In the genomic region with DNA sequence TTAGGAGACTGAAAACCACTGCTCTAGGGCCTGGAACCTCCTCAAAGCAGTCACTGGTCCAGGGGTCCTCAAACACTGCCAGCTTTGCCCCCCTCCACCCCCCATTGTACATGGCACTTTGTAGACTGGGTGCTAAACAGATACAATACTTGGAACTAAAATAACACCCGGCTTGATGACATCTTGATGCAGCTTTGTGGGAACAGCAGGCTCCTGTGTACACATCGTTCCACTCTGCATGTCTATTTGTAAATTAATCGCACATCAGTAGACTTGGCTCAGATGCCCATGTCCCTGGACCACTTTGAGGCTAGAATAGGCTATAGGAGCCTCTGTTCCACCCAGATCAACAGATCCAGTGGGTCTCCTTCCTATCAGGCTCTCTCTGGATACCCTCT, we compare ENCODE assay signal across 13 mouse cellular contexts.
"Had no signal": no experiment of that assay in that cellular context is flagged by ENCODE, and none has a peak within 500 bp of the region (broad histone marks: within the 10 kb centered on the region; RNA-seq: fewer than 3 reads in every experiment).

No protein-coding gene starts in this region.

- H3K27ac ChIP-seq: kidney, postnatal 0 days; limb, embryonic 13.5 days; liver, embryonic 14.5 days; midbrain, embryonic 12.5 days; neural tube, embryonic 13.5 days had no signal

- ATAC-seq: midbrain, embryonic 16.5 days had no signal

- DNase-seq: kidney, adult 8-10 months; kidney, postnatal 36 days; layer of hippocampus, postnatal 36 days; left cerebral cortex, postnatal 4 days; lung, adult 18-20 months; right cerebral cortex, postnatal 14 days; thymus, postnatal 36 days had no signal

- H3K36me3 ChIP-seq: limb, embryonic 13.5 days; midbrain, embryonic 12.5 days; neural tube, embryonic 13.5 days had no signal

- H3K4me2 ChIP-seq: limb, embryonic 13.5 days; midbrain, embryonic 12.5 days; neural tube, embryonic 13.5 days had no signal

- H3K27me3 ChIP-seq: limb, embryonic 13.5 days; neural tube, embryonic 13.5 days had no signal

- H3K9ac ChIP-seq: limb, embryonic 13.5 days; liver, embryonic 14.5 days; midbrain, embryonic 12.5 days; neural tube, embryonic 13.5 days had no signal

- H3K9me3 ChIP-seq: limb, embryonic 13.5 days; midbrain, embryonic 12.5 days; neural tube, embryonic 13.5 days had no signal

- H3K4me3 ChIP-seq: limb, embryonic 13.5 days; midbrain, embryonic 12.5 days; neural tube, embryonic 13.5 days had no signal
